Mouse (Mus musculus) mesoderm, embryonic 11.5 days (tissue): ENCODE data around the gene Chmp1a.
"Not testable (repeated sequence)": the region's sequence is repeated elsewhere in the genome, so short reads cannot be mapped to it uniquely, and the experiment has no call there.

Source experiments
- DNase-seq: peaks from one replicate; pipeline ENCODE4 v3.0.0-alpha.2; 2012; ENCODE audit warnings: low read depth, low spot score

Chmp1a gene

DNA sequence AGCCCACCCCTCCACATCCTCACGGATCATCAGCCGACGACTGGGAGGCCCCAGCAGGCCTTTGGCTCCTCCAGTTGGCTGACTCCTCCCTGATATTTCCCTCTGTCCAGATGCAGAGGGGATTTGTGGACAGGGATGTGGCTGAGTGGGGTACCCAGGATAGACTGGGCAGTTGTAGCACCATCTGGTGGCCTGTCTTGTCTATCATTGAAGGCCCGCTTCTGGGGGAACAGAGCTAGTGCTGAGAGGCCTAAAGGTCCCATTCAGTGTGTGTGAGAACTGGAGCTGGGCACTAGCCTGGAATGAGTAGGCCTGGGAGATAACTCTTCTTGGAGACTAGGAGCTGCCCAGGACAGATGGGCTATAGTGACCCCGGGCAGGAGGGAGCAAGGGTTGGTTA, 19.2 kb upstream of the Chmp1a start:
- DNase-seq, result no peak

DNA sequence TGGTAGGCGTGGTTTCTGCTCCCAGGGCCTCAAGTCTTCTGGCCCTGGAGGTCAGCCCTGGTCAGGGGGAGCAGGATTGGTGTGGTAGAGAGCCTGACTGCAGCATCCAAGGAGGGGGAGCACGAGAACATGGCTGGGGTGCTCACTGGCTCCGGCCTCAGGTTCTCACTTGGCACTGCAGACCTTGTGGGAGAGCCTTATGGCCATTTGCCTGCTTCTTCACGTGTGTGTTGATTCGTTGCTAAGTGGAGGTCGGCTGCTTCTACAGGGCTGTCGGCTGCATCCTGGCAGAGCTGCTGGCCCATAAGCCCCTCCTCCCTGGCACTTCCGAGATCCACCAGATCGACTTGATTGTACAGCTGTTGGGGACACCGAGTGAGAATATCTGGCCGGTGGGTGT, 17.8 kb upstream of the Chmp1a start:
- DNase-seq, result not testable (repeated sequence)

DNA sequence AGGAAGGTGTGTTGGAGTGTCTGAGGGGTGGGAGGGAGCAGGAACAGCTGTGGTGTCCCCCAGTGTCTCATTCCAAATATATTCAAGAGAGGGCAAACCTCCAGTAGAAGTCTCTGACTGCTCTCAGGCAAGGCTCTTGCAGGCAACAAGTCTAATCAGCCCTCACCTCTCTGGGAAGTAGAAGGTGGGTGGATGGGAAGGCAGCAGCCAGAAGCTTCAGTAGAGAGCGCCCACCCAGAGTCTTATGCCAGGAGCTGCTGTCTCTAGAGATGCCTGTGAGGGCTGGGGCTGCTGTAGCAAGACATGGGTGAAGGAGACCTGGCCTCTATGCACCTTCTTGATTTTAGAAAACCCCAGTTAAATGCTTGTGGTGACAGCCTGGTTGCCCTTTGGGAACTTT, 15.9 kb upstream of the Chmp1a start:
- DNase-seq, result no peak

DNA sequence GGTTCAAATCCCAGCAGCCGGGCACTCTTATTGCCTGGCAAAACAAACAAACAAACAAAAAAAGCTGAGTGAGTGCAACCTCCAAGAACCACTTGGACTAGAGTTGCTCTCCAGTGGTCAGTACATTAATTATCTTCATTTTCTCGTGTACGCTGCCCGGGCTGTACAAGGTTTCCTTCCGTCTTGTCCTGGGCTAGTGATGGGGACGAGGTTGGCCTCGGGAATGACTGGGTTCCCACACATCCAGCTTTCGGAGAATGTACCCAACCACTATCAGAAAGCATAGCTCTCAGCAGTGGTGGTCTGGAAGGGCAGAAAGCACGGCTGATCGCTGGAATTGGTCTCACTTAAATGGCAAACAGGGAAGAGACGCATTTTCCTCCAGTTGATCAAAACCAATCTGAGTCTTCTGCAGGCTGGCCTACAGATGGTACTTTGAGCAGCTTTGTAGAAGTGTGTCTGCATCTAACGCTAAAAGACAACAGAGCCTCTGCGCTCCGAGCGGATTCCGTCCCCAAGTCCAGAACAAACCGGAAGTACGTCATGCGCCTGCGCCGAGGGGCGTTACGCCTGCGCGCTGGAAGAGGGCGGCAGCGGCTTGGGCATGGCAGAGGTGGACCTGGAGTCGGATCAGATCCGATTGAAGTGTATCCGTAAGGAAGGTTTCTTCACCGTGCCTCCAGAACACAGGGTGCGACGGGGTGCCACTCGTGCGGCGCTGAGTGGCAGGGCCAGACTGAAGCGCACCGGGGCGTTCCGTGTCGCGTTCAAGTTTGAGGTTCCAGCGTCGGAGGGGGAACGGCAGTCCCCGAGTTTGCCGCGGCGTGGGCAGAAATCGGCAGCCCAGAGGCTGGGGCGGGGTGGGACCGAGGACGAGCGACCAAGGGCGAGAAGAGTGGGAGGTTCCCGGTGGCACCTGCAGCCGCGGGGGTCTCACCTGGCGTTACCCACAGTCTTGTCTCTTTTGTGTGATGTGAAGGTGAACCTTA, 12.0 kb upstream of the Chmp1a start, which contains the start of gene Cdk10:
Gene Cdk10, plus strand, starts transcription at position 565 of the 989 bp plus-strand sequence.
- peak; percentile 91 for DNase-seq

DNA sequence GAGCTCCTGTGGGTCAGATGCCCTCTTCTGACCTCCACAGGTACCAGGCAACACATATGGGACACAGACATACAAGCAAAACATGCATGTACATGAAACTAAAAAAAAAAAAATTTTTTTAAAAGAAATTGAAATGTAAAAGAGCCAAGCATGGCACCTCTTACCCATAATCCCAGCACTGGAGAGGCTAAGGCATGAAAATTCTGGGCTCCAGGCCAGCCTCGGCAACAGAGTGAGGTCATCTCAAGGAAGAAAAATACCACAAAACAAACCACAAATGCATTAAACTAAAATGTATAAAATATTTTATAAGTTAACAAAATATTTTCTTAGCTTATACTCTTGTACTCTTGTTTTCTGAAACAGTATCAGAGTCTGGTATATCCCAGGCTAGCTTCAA, 8.4 kb upstream of the Chmp1a start:
- no peak for DNase-seq

DNA sequence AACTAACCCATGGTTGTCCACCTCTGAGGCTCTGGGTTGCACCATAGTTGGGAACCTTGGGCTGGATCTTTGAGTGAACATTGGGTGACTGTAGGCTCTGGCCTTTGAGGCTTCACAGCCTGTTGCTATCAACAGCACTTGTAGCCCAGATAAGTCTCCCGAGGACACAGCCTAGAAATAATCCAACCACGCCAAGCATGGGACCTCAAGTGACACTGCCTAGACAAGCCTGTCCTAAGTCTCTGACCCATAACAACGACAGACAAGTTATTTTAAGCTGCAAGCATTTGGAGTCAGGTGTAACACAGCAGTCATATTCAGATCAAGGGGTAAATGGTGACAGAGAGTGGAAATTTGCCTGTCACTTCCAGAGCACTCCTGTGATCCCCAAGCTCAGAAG, 2.9 kb upstream of the Chmp1a start:
- no peak for DNase-seq

DNA sequence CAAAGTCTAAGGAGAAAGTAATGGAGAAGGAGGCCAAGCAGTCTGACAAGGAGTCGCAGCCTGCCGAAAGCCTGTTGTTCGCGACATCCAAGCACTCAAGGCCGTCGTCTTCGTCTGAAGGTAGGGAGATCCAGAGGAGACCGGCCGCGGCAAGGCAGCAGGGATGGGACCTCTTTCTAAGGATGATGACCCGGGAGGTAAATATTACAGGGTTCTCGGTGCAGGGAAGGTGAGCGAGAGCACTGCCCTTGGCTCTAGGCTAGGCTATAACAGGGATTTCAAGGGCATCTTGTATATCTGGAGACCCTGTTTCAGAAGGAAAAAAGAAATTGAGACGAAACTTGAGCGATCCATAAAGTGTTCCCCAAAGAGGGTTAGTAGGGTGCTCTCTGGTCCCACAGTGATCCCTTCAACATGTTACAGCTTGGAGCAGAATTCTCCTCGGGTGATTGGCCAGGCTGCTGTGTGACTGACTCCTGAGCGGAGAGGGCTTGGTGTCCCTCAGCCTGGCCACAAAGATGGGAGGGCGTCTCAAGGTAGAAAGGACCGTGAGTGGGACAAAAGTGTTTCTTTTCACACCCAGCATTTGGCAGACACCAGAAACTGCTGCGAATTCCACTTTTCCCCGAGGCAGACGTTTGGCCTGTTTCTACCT, 682 bp upstream of the Chmp1a start:
- no peak for DNase-seq

DNA sequence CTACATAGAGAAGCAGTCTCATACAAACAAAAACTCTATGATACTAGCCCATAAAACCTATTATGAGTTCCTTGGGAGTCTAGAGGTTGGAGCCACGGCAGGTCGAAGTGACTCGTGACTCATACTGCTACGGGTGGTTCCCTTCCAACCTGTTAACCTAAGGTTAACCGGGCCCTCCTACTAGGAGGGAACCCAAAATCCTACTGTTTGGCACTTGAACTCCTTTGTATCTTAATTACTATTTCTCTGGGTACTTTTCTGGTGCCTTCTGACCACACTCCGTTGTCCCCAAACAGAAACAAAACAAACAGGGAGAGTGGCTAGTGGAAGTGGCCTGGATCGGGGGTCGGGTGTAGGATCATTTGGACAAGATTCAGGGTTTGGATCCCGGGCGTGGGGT, 687 bp downstream of the Chmp1a start:
- DNase-seq, result no peak

DNA sequence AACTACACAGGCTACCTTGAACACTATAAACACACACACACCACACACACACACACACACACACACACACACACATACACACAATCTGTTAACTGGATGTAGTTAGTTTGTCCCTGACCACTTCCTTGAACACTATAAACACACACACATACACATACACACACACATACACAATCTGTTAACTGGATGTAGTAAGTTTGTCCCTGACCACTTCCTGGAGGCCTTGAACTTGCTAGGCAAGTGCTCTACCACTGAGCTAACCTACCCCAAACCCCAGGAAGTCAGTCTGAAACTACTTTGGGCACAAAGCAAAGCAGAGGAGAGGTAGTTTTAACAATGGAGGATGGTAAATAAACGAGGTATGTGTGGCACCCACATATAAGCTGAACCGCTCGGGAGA, 9.0 kb downstream of the Chmp1a start:
- DNase-seq, result no peak

DNA sequence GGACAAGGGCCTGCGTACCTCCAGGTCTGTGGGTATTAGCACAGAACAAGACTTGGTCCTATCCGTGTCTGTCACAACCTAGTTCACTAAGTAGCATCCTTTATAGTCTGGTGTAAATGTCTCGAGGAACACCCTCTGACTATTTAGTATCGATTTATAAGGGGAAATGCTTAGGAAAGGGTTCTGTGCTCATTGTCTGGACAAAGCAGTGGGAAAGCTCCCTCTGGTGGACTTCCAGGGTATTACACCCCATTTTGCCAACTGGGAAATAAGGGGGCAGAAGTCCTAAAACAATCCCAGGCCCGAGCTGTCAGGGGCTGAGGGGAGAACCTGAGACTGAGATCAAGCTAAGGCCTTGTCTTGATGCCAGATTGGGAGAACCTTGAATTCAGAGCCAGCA, 10.3 kb downstream of the Chmp1a start:
- DNase-seq, result peak; percentile 89

DNA sequence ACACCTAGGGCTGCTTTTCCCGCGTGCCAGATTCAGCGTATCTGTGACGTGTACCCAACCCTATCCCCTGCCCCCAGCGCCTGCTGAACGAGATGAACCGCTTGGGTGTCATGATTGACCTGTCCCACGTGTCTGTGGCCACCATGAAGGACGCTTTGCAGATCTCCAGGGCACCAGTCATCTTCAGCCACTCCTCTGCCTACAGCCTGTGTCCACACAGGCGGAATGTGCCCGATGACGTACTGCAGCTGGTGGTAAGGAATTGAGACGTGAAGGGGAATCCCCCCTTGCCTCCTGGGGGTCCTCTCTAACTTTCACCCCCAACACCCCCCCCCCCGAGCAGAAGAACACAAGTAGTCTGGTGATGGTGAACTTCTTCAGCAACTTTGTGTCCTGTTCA, 12.7 kb downstream of the Chmp1a start:
- DNase-seq, result no peak

DNA sequence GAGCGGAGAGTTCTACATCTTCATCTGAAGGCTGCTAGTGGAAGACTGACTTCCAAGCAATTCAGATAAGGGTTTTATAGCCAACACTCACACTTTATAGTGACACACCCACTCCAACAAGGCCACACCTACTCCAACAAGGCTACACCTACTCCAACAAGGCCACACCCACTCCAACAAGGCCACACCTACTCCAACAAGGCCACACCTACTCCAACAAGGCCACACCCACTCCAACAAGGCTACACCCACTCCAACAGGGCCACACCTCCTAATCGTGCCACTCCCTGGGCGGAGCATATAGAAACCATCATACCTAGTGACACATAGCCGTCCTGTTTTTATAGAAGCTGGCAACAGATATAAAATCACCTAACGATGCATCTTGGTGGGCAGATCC, 15.5 kb downstream of the Chmp1a start:
- DNase-seq, result not testable (repeated sequence)

DNA sequence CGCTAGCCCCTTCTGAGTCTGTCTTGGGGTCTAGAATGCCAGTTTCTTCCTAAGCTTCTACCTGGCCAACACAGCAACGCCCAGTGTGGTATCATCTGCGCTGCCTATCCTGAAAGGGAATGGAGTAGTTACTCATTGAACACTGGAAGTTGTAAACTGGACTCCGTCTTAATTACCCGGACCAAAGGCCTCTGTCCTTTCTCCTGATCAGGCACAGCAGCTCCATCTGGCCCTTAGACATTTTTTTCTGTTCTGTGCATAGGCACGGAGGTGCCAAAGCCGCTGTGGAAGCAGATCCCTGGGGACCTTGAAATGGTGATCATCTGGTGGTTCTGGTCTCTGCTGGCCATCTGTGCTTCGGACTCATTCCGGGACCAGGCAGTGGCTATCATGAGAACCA, 18.8 kb downstream of the Chmp1a start:
- DNase-seq, result no peak

DNA sequence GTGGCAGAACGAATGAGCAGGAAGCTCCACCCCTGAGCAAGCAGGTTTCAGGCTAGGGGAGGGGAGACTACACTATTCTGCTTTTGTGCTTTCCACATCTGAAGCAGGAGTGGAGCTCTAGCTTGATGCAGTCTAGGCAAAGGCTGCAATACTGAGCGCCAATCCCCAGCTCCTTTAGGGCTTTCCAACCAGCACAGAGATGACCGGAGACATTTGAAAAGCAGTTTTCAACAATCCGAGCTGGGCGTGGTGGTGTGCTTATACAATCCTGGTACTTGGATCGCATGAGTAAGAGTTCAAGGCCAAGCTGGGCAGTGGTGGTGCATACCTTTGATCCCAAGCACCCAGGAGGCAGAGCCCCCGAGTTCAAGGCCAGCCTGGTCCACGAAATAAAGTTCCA, 20.7 kb downstream of the Chmp1a start:
- DNase-seq, result no peak

DNA sequence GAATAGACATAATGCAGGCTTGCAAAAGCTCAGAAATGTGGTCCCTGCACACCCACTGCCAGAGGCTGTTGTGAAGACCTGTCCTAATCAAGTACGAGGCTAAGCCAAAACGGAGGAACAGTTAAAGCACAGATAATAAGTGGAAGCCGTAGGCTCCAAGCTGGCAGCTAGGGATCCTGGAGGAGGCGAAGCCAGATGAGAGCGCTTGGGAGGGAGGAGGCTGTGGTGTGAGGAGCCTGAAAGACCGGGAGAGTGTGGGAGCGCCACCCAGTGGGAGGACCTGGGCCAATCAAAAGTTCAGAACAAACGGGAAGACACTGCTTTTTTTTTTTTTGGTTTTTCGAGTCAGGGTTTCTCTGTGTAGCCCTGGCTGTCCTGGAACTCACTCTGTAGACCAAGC, 21.9 kb downstream of the Chmp1a start:
- peak; percentile 84 for DNase-seq

DNA sequence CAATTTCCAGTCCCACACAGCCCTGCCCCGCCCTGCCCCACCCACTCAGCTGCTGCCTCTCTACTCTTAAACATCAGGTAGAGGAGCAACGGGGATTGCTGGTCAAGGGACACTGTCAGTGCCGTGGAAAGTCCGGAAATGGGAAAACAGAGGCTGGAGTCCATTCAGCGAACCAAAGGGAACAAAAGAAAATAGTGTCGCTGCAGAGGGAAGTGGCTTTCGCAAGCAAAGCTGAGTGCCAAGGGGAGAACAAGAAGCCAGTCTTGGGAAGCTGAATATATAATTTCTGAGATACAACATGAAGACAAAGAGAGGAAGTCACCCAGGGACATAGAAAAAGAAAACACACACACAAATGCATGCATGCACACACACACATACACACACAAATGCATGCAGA, 23.7 kb downstream of the Chmp1a start:
- DNase-seq, result no peak

DNA sequence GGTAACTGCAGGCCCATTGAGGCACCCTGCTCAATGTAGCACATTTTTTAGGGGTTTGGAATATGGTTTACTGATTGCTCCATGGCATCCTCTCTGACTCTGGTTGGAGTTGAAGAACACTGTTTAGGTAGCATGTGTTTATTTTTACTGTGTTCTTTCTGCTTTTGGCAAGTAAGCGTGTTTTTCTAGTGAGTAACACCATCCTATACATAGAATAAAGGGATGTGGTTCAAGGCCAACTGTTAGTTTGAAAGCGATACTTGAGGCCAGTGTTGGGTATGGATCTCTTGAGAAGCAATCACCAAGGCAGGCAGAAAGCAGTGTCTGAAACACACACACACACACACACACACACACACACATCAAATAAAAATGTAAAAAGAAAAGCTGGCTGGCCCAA, 24.6 kb downstream of the Chmp1a start:
- DNase-seq, result no peak

DNA sequence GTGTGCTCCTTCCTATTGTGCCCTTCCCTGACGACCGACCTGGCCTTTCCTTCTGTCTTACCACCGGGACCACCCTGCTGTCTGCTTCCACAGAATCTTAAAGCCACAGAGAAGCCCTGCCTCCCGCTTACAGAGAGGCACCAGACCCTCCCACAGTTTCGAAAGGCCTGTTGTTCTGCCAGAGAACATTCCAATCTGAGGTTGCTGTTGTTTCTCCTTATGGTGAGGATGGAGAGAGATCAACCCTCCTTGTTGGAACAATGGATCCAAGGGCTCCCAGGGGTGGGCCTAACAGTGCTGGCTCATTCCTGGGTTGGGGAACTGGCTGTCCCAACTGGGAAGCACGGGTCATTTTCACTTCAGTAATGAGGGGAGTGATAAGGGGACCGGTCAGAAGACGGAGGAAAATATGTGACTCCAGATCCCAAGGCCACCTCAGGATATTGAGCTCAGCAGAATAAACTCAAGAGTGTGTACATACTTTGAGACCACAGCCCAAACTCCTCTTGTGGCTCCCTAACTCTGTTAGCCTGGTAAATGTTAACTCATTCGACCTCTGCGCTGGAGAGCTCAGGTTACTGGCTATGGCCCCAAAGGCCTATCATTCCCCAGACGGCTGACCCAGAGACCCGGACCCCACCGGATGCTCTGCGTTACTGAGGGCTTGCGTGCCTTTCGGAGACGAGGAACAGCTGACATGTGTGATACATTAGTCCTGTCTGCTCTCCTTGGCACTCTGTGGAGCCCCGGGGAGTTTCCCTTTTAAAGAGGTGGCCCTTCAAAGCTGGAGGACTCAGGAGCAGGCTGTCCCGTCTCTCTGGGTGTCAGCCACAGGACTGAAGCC, 26.8 kb downstream of the Chmp1a start, which contains the start of gene Dpep1:
Gene Dpep1, plus strand, starts transcription at position 677 of the 844 bp plus-strand sequence.
- DNase-seq, result peak; percentile 68

DNA sequence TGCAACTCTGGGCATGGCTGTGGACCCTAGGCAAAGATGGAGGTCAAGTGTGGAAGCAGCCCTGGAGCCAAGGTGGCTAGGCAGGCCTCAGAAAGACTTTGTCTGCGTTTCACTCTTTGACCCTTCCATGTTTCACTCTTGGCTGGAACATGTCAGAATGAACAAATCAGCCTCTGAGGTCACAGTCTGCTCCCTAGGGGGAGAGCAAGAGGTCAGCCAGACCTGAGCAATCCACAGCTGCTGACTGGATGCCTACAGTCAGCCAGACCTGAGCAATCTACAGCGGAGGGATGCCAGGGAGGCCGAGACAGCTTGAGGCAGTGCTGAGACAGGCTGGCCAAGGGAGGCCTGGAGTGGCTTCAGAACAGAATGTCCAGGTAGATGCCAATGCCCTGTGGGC, 31.2 kb downstream of the Chmp1a start:
- DNase-seq, result peak; percentile 69

DNA sequence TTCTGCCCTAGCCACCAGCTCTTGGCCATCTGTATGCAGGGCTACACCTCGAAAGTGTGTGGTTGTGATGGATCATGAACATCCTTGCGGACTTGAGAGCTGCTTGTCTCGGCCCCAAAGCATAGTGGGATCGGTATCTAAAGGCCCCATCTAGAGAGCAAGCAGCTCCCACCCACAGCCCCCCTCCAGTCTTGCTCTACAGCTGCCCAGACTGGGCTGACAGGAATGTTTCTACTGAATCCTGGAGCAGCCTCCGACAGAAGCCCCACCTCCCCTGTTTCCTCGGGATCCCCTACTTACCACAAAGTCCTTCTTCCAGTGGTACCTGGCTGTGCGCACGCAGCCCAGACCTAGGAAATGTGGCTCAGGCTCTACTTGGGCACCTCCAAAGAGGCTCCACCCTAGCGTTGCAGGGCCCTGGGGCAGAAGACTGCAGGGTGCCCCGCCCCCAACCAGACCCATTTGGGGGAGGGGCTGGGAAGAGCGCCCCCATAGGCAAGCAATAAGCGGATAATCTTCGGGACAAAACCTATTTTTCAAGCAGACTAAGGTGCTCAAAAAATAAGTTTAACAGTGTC, 54.6 kb downstream of the Chmp1a start, which contains the start of gene Sult5a1:
Gene Sult5a1, minus strand, starts transcription at position 428 of the 578 bp plus-strand sequence.
- DNase-seq, result no peak

DNA sequence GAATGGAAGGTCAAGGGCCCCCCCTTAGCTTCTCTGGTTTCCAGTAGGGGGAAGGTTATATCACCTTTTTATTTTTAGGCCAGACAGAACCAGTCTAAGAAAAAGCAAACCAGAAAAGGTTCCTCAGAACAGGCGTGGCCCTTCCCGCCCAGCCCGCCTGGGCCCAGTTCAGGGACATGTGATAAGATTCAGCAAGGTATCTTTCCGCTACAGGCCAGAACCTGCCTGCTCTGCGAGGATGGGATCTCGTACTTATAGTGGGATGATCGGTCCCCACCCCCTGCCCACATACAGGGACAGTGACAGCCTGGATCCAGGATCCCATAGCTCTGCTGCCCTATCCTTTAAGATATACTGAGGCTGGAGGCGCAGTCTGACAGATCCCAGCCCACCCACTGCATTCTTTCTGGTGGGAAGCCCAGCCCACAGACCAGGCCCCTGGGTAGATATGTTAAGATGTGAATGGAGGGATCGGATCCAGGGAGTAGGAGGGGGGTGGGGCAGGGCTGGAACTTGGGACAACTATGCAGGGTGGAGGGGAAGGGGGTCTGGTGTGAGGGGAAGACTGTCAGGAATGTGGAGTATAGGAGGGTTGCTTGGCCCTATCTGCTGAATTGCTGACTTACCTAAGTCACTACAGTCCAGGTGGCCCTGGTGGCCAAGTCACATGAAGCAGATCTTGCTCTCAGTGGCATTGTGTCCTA, 56.3 kb downstream of the Chmp1a start:
- no peak for DNase-seq
